Mouse (Mus musculus): Measurements from ENCODE around the gene Uts2.

DNA sequence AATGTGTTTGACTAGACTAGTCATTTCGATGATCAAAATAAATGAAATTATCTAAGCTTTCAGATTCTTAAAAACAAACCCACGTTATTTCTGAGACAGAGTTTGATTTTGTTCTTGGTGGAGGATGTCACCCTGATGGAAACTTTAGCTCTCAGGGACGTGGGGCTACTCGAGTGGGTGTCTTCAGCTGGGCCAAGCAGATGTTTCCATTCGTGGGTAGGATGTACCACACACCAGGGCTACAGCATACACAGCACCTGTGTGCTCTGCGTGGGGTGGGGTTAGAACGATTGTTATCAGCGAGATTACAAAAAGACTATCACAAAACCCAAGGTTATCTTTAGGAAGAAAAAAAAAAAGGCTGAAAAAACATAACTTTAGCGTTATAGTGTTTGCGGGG lies 45.9 kb upstream of the Uts2 start:
- TF ChIP-seq POLR2A (IDR thresholded peaks at IDR 0.05; ENCODE audit: low read depth, low read length): no peak
- no peak for TF ChIP-seq CTCF (IDR thresholded peaks at IDR 0.05; ENCODE audit: extremely low read depth, insufficient read length, insufficient replicate concordance, low read depth, low read length)
